Mouse (Mus musculus) bone marrow macrophage, adult 2 months (primary cell): Measurements from ENCODE around the gene Ttll13.

Source experiments
- CTCF ChIP-seq: IDR thresholded peaks from 2 replicates; pipeline ENCODE4 v1.5.1; 2012; ENCODE audit warnings: low read depth, mild to moderate bottlenecking, low read length, moderate library complexity
- POLR2A ChIP-seq: IDR thresholded peaks from 2 replicates; pipeline ENCODE4 v1.6.1; 2012; ENCODE audit warnings: mild to moderate bottlenecking, low read depth, low read length, borderline replicate concordance

GRCm38 (mm10) chr7:80218666-80219065 lies 27.5 kb upstream of the Ttll13 start:
- no peak for TF ChIP-seq CTCF
- TF ChIP-seq POLR2A: no peak
